Mouse (Mus musculus): Measurements from ENCODE around the gene Rpl9. TPM values are rescaled to one million over a fixed set of nuclear protein-coding genes. Genes with fewer than 3 reads are reported as not detected.

The Rpl9 gene
- total RNA-seq (2021) (1,000 to 10,000 TPM in 1 of 2 experiments, 100 to 1,000 TPM in 1; 692 to 1,124 TPM), polyA plus RNA-seq (2012; rRNA removed) (22.2 and 28.6 TPM in 2 replicates)
- long read RNA-seq, transcript Rpl9-201 (8 exons, 738 nt): major isoform, 267 of 278 reads
- long read RNA-seq, partial matches to known transcripts: 6 of 278 reads
- long read RNA-seq, other reads (novel, unspliced or antisense): 3 of 278 reads

DNA sequence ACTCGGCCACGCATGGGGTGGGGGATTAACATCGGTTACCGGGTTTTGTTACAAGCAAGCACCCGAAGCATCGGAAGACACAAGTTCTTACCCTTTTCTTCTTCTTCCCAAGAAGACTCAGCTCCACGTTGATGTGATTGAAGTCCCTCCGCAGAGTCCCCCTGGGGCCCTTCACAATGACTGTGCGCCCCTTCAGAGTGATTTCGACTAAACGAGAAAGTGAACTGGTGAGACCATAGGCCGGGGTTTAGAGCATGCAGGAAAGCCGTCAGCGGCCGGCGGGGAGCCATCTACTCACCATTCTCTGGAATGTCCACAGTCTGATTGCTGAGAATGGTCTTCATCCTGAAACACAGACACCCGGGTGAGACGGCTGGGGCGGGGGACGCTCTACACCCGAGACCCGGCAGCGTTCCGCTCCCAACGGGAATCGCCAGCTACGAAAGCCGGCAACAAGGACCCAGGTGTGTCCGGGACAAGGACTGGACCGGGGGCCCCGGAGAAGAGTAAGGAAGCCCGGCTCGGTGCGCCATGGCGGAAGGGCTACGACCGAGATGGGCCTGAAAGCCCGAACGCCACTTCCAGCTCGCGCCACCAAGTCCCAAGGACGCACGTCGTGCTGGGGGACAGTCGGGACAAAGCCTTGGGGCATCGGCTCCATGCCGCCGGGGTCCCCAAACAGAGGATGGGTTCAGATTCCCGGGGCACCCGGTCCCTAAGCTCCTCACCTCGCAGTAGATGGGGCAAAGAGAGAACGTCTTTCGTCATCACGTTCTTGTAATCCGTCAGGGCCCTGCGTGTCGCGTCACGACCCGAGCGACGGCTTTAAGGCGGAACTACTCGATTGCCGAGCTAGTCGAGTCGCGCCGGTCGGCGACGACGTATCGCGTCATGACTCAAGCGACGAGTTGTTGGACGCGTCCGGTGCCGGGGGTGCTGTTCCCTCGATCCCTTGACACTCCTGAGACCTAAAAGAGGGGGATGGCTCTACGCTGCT is at the start of gene Rpl9, which contains the start of gene Lias:
TSS of gene Rpl9 (minus strand) at position 797 of the 997 bp plus-strand sequence.
TSS of gene Lias (plus strand) at position 850 of the 997 bp plus-strand sequence.
- peak; percentile 98 for DNase-seq

DNA sequence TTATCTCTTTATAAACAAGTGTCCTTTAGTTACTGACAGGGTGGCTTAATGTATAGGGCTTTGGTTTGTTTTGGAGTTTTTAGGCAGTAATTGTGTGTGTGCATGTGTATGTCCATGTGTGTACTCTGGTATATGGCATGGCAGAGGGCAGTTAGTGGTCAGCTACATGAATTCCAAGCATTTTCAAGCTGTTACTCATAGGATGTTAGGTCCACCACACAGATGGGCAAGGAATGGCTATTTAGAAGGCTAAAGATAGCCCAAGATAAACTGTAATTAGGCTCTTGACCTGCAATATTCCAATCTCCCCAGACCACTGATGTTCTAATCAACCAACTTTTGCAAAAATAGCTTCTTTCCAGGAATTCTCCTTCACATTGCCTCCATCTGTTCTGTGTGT is 46.8 kb upstream of the Rpl9 start:
- DNase-seq: no peak

DNA sequence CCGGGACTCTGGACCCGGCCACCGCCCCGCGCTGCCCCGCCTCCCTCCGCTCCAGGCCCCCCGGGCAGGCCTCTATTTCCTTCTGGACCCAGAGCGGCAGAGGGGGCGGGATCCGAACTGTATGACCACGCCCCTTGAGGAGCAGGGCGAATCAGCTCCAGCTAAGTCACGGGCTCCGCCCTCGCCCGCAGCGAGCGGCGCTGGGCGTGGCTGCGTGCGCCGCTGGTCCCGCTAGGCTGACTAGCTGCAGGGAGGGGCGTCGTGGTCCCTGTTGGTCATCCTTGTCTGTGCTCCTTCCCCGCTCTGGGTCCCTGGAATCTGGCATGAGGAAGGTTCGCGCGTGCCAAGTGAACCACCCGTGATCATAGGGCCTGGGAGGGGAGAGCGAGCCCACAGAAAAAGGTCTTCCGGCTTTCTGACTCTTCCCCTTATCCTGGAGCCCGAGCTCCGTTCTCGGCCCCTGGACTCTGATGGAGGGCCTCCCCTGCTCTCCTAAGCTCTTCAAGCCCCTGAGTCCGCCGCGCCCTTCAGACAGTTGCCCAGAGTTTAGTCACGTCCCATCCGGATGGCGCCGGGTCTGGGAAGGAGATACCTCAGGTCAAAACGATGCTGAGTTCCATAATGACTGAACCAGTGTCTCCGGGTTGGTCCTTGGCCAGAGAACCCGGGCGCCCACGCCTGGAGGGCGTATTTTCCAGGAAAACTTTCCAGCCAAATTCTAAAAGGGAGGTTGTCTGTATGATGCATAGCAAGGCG is 44.7 kb upstream of the Rpl9 start, which contains the start of gene Ugdh:
TSS of gene Ugdh (minus strand) at position 144 of the 756 bp plus-strand sequence.
- peak; percentile 99 for DNase-seq

DNA sequence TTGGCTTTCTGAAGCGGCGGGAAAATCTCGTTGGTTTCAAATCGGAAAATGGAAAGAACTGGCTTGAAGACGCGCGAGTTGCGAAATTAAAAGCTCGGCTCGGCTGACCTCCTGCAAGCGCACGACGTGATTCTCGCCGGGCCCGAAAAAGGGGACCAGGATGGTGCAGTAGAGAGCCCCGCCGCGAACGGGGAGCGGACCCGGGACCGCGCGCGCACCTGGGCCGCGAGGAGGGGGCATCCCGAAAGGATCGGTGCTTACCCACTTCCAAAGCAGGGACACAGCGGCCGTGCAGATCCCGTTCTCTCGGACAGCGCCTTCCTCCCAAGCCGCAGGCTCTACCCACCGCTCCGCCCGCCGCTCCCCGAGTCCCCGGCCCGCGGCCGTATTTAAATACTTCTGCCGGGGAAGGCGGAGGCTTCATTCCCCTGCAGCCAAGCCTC is 44.1 kb upstream of the Rpl9 start:
- DNase-seq: no peak

GRCm38 (mm10) chr5:65434471-65435362 is 43.5 kb upstream of the Rpl9 start:
- no peak for DNase-seq

GRCm38 (mm10) chr5:65429441-65429840 is 38.2 kb upstream of the Rpl9 start:
- no peak for DNase-seq

- no peak for DNase-seq
These were observed 37.1 kb upstream of the Rpl9 start for GRCm38 (mm10) chr5:65428321-65428720.

DNA sequence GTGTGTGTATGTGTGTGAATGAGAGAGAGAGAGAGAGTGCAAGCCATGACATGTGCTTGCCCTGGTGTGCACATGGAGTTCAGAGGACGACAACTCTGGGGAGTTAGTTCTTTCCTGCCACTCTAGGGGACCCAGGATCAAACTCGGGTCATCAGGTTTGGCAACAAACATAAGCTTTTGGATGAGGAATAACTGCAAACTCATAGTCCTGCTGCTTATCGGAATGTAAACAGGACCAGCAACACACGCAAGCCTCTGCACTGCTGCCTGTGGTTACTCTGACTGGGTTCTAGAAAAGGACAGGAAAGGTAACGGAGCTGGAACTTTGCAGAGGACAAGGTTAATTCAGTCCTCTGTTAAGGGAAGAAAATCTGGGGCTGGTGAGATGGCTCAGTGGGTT is 34.0 kb upstream of the Rpl9 start:
- no peak for DNase-seq

DNA sequence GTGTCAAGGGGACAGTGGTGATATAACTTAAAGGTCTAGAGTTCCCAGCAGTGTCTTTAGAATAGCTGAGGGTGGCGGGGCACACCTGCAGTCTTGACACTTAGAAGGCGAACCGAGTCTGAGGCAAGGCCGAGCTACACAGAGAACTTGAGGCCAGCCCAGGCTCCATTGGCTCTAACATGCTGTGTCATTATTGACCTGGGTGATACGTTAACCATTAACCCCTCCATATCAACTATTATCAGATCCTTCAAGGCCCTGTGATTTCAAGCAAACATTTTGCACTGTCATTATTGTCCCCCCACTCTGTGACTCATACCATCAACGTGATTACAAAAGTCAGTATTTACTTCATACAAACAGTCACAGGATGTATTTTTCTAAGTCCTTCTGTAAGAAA is 33.0 kb upstream of the Rpl9 start:
- peak; percentile 49 for DNase-seq

GRCm38 (mm10) chr5:65422803-65423202 is 31.6 kb upstream of the Rpl9 start:
- DNase-seq: no peak

GRCm38 (mm10) chr5:65420822-65421221 is 29.6 kb upstream of the Rpl9 start:
- no peak for DNase-seq

GRCm38 (mm10) chr5:65419136-65419535 is 27.9 kb upstream of the Rpl9 start:
- no peak for DNase-seq

DNA sequence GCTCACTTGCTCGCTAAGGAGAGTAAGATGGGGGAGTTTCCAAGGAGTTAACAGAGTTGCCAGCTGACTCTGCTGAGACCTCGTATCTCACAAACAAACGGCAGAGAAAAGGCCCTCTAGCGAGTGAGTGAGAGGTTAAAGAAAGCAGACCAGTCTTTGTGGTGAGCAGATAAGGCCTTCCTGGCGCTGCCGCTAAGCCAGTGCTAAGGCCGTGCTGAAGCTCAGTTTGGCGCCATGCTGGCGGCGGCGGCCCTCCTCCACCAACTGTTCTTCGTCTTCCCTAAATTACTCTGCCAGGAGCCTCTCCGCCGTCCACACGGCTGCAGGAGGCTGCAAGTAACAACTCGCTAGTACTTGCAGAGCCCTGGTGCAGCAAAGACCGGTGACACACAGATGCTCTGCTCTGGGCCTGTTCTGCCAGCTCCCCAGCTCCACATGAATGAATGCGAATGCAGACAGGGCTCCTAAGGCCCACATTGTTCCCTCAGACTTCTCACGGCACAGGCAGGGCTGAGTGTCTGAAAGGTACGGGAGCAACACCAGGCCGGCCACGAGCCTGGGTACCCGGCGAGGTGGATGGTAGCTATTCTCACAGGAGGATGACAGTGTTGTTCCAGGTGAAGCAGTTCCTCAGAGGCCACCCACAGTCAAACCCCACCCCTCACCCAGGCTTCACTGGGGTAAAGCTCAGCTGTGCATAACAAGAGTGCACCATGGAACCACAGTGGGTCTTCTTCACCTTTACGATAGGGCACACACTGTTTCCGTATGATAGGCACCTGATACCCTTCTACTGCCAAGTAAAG is 24.6 kb upstream of the Rpl9 start:
- DNase-seq: no peak

GRCm38 (mm10) chr5:65407989-65408388 is 16.7 kb upstream of the Rpl9 start:
- DNase-seq: no peak

DNA sequence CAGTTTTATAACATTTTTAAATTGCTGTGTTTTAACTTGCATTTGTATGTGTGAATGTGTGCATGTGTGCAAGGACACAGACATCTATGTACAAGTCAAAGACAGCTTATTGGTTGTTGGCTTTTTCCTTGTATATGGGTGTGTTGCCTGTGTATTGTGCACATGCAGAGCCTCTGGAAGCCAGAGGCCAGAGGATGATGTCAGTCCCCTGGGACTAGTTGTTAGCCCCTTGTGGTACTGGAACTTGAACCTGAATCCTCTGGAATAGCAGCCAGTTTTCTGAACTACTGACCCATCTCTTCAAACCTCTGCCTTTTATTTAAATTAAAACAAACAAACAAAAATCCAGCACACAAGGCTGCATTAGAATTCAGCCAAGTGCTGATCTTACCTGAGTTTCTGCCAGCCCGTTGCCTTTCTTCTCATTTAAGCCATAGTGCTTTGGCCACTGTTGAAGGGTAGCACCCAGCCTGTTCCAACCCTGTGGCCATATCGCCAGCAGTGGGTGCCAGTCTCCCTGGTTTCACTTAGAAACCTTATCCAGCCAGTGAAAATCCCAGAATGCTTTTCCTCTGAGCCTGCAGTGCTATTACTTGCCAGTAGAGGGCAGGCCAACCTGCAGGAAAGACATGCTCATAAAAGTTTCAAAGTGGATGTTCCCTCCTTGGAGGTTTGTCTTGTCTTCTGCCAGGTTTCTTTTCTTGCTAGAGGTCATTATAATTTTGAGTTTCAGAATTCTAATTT is 10.2 kb upstream of the Rpl9 start:
- peak; percentile 84 for DNase-seq

DNA sequence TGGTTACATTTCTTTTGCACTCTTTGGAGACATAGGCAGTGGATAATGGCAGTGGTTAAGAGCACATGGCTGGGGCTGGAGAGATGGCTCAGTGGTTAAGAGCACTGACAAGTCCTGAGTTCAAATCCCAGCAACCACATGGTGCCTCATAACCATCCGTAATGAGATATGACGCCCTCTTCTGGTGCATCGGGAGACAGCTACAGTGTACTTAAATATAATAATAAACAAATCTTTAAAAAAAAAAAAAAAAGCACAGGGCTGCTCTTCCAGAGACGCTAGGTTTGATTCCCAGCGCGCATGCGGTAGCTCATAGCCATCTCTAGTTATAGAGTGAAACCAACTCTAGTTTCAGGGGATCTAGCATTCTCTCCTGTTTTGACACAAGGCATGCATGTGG is 3.2 kb upstream of the Rpl9 start:
- no peak for DNase-seq

- DNase-seq: no peak
These were observed 509 bp upstream of the Rpl9 start for GRCm38 (mm10) chr5:65391753-65392152.

DNA sequence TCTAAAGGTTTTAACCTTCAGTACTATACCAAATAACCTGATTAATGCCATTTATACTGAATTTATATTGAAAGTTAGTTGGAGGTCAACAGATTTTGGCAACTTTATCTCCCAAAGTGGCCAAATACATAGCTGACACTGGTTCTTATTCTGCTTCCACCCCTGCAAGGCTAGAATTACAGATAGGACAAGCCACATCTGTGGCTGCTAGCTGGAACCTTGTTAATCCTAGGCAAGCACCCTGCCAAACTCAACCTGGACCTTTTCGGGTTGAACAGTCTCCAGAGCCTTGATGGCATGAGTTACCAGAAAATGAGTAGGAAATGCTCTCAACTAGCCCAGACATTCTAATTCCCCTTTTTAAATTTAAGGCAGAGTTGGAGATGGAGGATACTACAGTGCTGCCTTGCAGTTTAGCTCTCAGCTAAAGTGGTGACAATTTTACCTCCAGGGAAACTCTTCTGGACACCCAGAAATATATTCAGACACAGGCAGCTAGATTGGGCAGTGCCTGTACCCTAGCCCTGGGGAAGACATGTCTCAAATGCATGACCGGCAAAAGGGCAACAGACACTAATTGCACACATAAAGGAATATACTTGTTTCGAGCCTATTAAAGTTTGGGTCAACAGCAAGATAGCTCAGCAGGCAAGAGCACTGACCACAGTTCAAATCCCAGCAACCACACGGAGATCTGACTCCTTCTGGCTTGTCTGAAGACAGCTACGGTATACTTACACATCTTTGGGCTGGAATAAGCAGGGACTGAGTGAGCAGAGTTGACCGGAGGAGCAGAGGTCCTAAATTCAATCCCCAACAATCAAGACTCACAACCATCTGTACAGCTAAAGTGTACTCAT is 4.0 kb downstream of the Rpl9 start:
- DNase-seq: no peak

DNA sequence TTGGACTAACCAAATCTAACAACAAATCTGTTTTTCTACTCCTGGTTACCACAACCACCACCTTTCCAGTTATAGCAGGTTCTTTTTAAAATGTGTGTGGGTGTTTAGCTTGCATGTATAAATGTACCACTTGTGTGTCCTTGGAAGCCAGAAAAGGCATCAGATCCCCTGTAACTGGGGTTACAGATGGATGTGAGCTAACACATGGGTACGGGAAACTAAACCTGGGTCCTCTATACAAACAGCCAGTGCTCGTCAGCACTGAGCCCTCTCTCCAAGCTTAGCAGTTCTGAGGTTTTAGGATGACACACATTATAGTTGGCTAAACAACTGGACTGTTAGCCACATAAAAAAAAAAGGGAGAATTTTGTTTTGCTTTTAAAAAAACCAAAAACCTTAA is 5.5 kb downstream of the Rpl9 start:
- no peak for DNase-seq

All from adrenal gland, adult 2 months (tissue).